Mouse (Mus musculus): ENCODE data around the gene Gm17349.

Gm17349 gene

GRCm38 (mm10) chr15:99721921-99722743 is 16.8 kb upstream of the Gm17349 start:
- in situ Hi-C loops (cut with MboI; ENCODE audit: low pct_unique_long_range_greater_than_20kb in 1 of 2, low sequenced_read_pairs in 2 of 2, unreplicated experiment in 1 of 2) = no loop called here

GRCm38 (mm10) chr15:99719865-99720264 is 14.6 kb upstream of the Gm17349 start:
- in situ Hi-C loops (cut with MboI; ENCODE audit: low pct_unique_long_range_greater_than_20kb in 1 of 2, low sequenced_read_pairs in 2 of 2, unreplicated experiment in 1 of 2) = no loop called here

GRCm38 (mm10) chr15:99718461-99719021 is 13.3 kb upstream of the Gm17349 start:
- in situ Hi-C loops (cut with MboI; ENCODE audit: low pct_unique_long_range_greater_than_20kb in 1 of 2, low sequenced_read_pairs in 2 of 2, unreplicated experiment in 1 of 2) = no loop called here

- in situ Hi-C loops (cut with MboI; ENCODE audit: low pct_unique_long_range_greater_than_20kb in 1 of 2, low sequenced_read_pairs in 2 of 2, unreplicated experiment in 1 of 2) = no loop called here
These were observed 12.4 kb upstream of the Gm17349 start, which contains the start of gene Gpd1 for GRCm38 (mm10) chr15:99717386-99718334. Gpd1 (plus strand) TSS chr15:99717515.

- in situ Hi-C loops (cut with MboI; ENCODE audit: low pct_unique_long_range_greater_than_20kb in 1 of 2, low sequenced_read_pairs in 2 of 2, unreplicated experiment in 1 of 2) = no loop called here
These were observed 11.5 kb upstream of the Gm17349 start for GRCm38 (mm10) chr15:99716814-99717213.

- in situ Hi-C loops (cut with MboI; ENCODE audit: low pct_unique_long_range_greater_than_20kb in 1 of 2, low sequenced_read_pairs in 2 of 2, unreplicated experiment in 1 of 2) = no loop called here
These were observed 10.9 kb upstream of the Gm17349 start for GRCm38 (mm10) chr15:99715982-99716746.

GRCm38 (mm10) chr15:99715361-99715865 is 10.1 kb upstream of the Gm17349 start:
- in situ Hi-C loops (cut with MboI; ENCODE audit: low pct_unique_long_range_greater_than_20kb in 1 of 2, low sequenced_read_pairs in 2 of 2, unreplicated experiment in 1 of 2) = no loop called here

- in situ Hi-C loops (cut with MboI; ENCODE audit: low pct_unique_long_range_greater_than_20kb in 1 of 2, low sequenced_read_pairs in 2 of 2, unreplicated experiment in 1 of 2) = no loop called here
These were observed 9.6 kb upstream of the Gm17349 start for GRCm38 (mm10) chr15:99714858-99715257.

- in situ Hi-C loops (cut with MboI; ENCODE audit: low pct_unique_long_range_greater_than_20kb in 1 of 2, low sequenced_read_pairs in 2 of 2, unreplicated experiment in 1 of 2) = no loop called here
These were observed 8.9 kb upstream of the Gm17349 start for GRCm38 (mm10) chr15:99714206-99714605.

GRCm38 (mm10) chr15:99713569-99713968 is 8.3 kb upstream of the Gm17349 start:
- in situ Hi-C loops (cut with MboI; ENCODE audit: low pct_unique_long_range_greater_than_20kb in 1 of 2, low sequenced_read_pairs in 2 of 2, unreplicated experiment in 1 of 2) = no loop called here

- in situ Hi-C loops (cut with MboI; ENCODE audit: low pct_unique_long_range_greater_than_20kb in 1 of 2, low sequenced_read_pairs in 2 of 2, unreplicated experiment in 1 of 2) = no loop called here
These were observed 7.6 kb upstream of the Gm17349 start for GRCm38 (mm10) chr15:99712666-99713559.

GRCm38 (mm10) chr15:99711491-99711890 is 6.2 kb upstream of the Gm17349 start:
- in situ Hi-C loops (cut with MboI; ENCODE audit: low pct_unique_long_range_greater_than_20kb in 1 of 2, low sequenced_read_pairs in 2 of 2, unreplicated experiment in 1 of 2) = no loop called here

GRCm38 (mm10) chr15:99710221-99711190 is 5.2 kb upstream of the Gm17349 start:
- in situ Hi-C loops (cut with MboI; ENCODE audit: low pct_unique_long_range_greater_than_20kb in 1 of 2, low sequenced_read_pairs in 2 of 2, unreplicated experiment in 1 of 2) = no loop called here

GRCm38 (mm10) chr15:99708176-99708575 is 2.9 kb upstream of the Gm17349 start:
- in situ Hi-C loops (cut with MboI; ENCODE audit: low pct_unique_long_range_greater_than_20kb in 1 of 2, low sequenced_read_pairs in 2 of 2, unreplicated experiment in 1 of 2) = no loop called here

GRCm38 (mm10) chr15:99704881-99705280 is 409 bp downstream of the Gm17349 start:
- in situ Hi-C loops (cut with MboI; ENCODE audit: low pct_unique_long_range_greater_than_20kb in 1 of 2, low sequenced_read_pairs in 2 of 2, unreplicated experiment in 1 of 2) = no loop called here

- in situ Hi-C loops (cut with MboI; ENCODE audit: low pct_unique_long_range_greater_than_20kb in 1 of 2, low sequenced_read_pairs in 2 of 2, unreplicated experiment in 1 of 2) = no loop called here
These were observed 1.1 kb downstream of the Gm17349 start for GRCm38 (mm10) chr15:99704041-99704681.

All from mouse embryonic stem cell (cell line).